Mouse (Mus musculus) forebrain, postnatal 0 days (tissue): ENCODE data around the gene Taf5l. TPM values are rescaled to one million over a fixed set of nuclear protein-coding genes. Genes with fewer than 3 reads are reported as not detected.

Experiments used
- ATAC-seq: fragments of 200-750 bp; cut with Nextera tagmentation; 2 replicates; pipeline ENCODE4 v1.8.0; 2017; ENCODE audit warnings: mild to moderate bottlenecking, moderate library complexity
- DNase-seq: peaks from one replicate; pipeline ENCODE4 v3.0.0-alpha.2; 2015
- H3K27ac ChIP-seq: fragments of 300-500 bp; sonication (generic); 2 replicates; pipeline ENCODE4 v1.5.1; 2014; ENCODE audit warnings: low read depth, mild to moderate bottlenecking, antibody characterized with exemption, low read length, moderate library complexity, mixed read lengths
- H3K27me3 ChIP-seq: fragments of 300-500 bp; sonication (generic); 2 replicates; pipeline ENCODE4 v1.6.1; 2014; ENCODE audit warnings: mild to moderate bottlenecking, low read length, mixed read lengths; ENCODE audit not compliant: insufficient read depth
- H3K36me3 ChIP-seq: fragments of 300-500 bp; sonication (generic); 2 replicates; pipeline ENCODE4 v1.6.1; 2014; ENCODE audit warnings: mild to moderate bottlenecking, moderate library complexity; ENCODE audit not compliant: insufficient read depth
- H3K4me1 ChIP-seq: fragments of 300-500 bp; sonication (generic); 2 replicates; pipeline ENCODE4 v1.6.1; 2014; ENCODE audit warnings: antibody characterized with exemption; ENCODE audit not compliant: insufficient read depth
- H3K4me2 ChIP-seq: fragments of 300-500 bp; sonication (generic); 2 replicates; pipeline ENCODE4 v1.6.1; 2014; ENCODE audit warnings: low read depth, mild to moderate bottlenecking, moderate library complexity
- H3K4me3 ChIP-seq: fragments of 300-500 bp; sonication (generic); 2 replicates; pipeline ENCODE4 v1.5.1; 2014; ENCODE audit warnings: low read depth, low read length, mixed read lengths
- H3K9ac ChIP-seq: fragments of 300-500 bp; sonication (generic); 2 replicates; pipeline ENCODE4 v1.6.1; 2014; ENCODE audit warnings: mild to moderate bottlenecking
- H3K9me3 ChIP-seq: fragments of 300-500 bp; sonication (generic); 2 replicates; pipeline ENCODE4 v1.6.1; 2016; ENCODE audit warnings: low read length
- CTCF ChIP-seq: sonication (generic); IDR thresholded peaks from 2 replicates; pipeline ENCODE4 v1.5.1; 2016; ENCODE audit warnings: antibody characterized with exemption, control low read depth, low read depth
- WGBS: fragments of 180-500 bp; shearing (Covaris S2); extraction: QIAGEN DNeasy Blood & Tissue Kit; methylation state at CpG from one replicate; pipeline ENCODE4 v1.1.7; 2014; 5-methylcytosine and 5-hydroxymethylcytosine counted together
- polyA plus RNA-seq: library from polyadenylated mRNA; unstranded; fragments of >200 nt; fragmentation: Nextera tagmentation; extraction: Ambion mirVana; gene quantifications from 2 replicates; pipeline ENCODE4 v1.2.1, GENCODE M21; 2015
- total RNA-seq: library from RNA; depleted of rRNA; stranded (reverse); fragments of >200 nt; gene quantifications from 2 replicates; pipeline ENCODE4 v1.2.3, GENCODE M21; 2014; rRNA removed

Taf5l gene
- total RNA-seq: 33.3 and 39.8 TPM in 2 replicates
- polyA plus RNA-seq: 24.4 and 26.7 TPM in 2 replicates

- peak within 1 kb of the TSS; percentile 59 for H3K9ac ChIP-seq
- WGBS: 2% methylated on average over 71 of the region's 74 CpGs
- ATAC-seq (peak; percentile 95), DNase-seq (peak; percentile 95)
- peak within 1 kb of the TSS; percentile 63 for H3K4me3 ChIP-seq
- peak within 1 kb of the TSS; percentile 92 for H3K27ac ChIP-seq
- H3K4me1 ChIP-seq: peaks cover 9% of the 10 kb centered on the region; the same call in 1 of the 2 replicates
- no peak for TF ChIP-seq CTCF
- no peaks in the 10 kb centered on the region for H3K9me3 ChIP-seq
- H3K36me3 ChIP-seq: peaks cover 5% of the 10 kb centered on the region; the same call in 1 of the 2 replicates
- no peaks in the 10 kb centered on the region for H3K27me3 ChIP-seq
- peak within 1 kb of the TSS; percentile 73 for H3K4me2 ChIP-seq
Observed at GRCm38 (mm10) chr8:124021237-124022227, at the start of gene Taf5l, which contains the start of gene Urb2. Taf5l (minus strand) TSS chr8:124021397. Urb2 (plus strand) TSS chr8:124021508.

- Histone ChIP-seq H3K36me3 (no peaks in the 10 kb centered on the region), H3K9ac (no peak overlapping the region)
Observed at GRCm38 (mm10) chr8:124070363-124071324, 49.4 kb upstream of the Taf5l start.

GRCm38 (mm10) chr8:124067059-124067750 is 46.0 kb upstream of the Taf5l start:
- Histone ChIP-seq H3K27me3 (no peaks in the 10 kb centered on the region), H3K27ac (no peak overlapping the region), H3K36me3 (no peaks in the 10 kb centered on the region), H3K4me3 (no peak overlapping the region), H3K4me2 (no peak overlapping the region), H3K4me1 (no peaks in the 10 kb centered on the region), H3K9ac (no peak overlapping the region), H3K9me3 (no peaks in the 10 kb centered on the region)
- no peak for DNase-seq
- WGBS: 67% methylated on average over 4 of the region's 4 CpGs
- no peak for ATAC-seq
- no peak for TF ChIP-seq CTCF

More at GRCm38 (mm10) chr8:124070363-124071324, 49.4 kb upstream of the Taf5l start:
- 13% methylated on average over 18 of the region's 18 CpGs for WGBS
- Histone ChIP-seq H3K9me3 (no peaks in the 10 kb centered on the region), H3K4me1 (no peaks in the 10 kb centered on the region), H3K4me3 (no peak overlapping the region), H3K4me2 (no peak overlapping the region), H3K27ac (peak overlapping the region; percentile 55; the same call in 1 of the 2 replicates), H3K27me3 (no peaks in the 10 kb centered on the region)
- DNase-seq: peak; percentile 79
- ATAC-seq: peak; percentile 90
- no peak for TF ChIP-seq CTCF

- Histone ChIP-seq H3K4me1 (no peaks in the 10 kb centered on the region), H3K27me3 (no peaks in the 10 kb centered on the region), H3K9ac (no peak overlapping the region), H3K36me3 (no peaks in the 10 kb centered on the region), H3K4me2 (no peak overlapping the region), H3K9me3 (no peaks in the 10 kb centered on the region), H3K27ac (no peak overlapping the region), H3K4me3 (no peak overlapping the region)
- 61% methylated on average over 4 of the region's 4 CpGs for WGBS
- ATAC-seq (no peak), DNase-seq (no peak)
- TF ChIP-seq CTCF: no peak
Observed at GRCm38 (mm10) chr8:124066325-124067058, 45.3 kb upstream of the Taf5l start.

GRCm38 (mm10) chr8:124056832-124057655 is 35.8 kb upstream of the Taf5l start:
- no peak for ATAC-seq
- Histone ChIP-seq H3K4me3 (no peak overlapping the region), H3K36me3 (no peaks in the 10 kb centered on the region), H3K27me3 (no peaks in the 10 kb centered on the region), H3K9ac (no peak overlapping the region), H3K4me1 (no peaks in the 10 kb centered on the region), H3K9me3 (no peaks in the 10 kb centered on the region), H3K27ac (no peak overlapping the region), H3K4me2 (no peak overlapping the region)
- TF ChIP-seq CTCF: no peak
- no peak for DNase-seq
- 82% methylated on average over 11 of the region's 11 CpGs for whole genome bisulfite sequencing
